Mouse (Mus musculus) gastrocnemius, postnatal 10 days (tissue): ENCODE data around the gene Cdkn2b. TPM values are rescaled to one million over a fixed set of nuclear protein-coding genes. Genes with fewer than 3 reads are reported as not detected.

ENCODE experiments used
- DNase-seq: peaks from one replicate; pipeline ENCODE4 v3.0.0; 2021; ENCODE audit warnings: mixed read lengths
- long read RNA-seq, 2 experiments: library from polyadenylated mRNA; stranded (forward); transcript quantifications; one replicate each; pipeline ENCODE4 v2.0.0; 2021
- total RNA-seq, 2 experiments: library from RNA; stranded (reverse); gene quantifications; 2 replicates each; pipeline ENCODE4 v1.2.3; 2021

Gene Cdkn2b
- under 1 TPM; 0.16 to 0.50 TPM for total RNA-seq
- long read RNA-seq, experiment 1 = 0 reads
- long read RNA-seq, experiment 2, partial matches to known transcripts = 0 of 1 reads
- long read RNA-seq, experiment 2, other reads (novel, unspliced or antisense) = 0 of 1 reads

- DNase-seq = peak; percentile 87
These were observed at the start of gene Cdkn2b for GRCm38 (mm10) chr4:89310491-89311254. TSS of gene Cdkn2b (minus strand) at chr4:89311039.

GRCm38 (mm10) chr4:89360349-89360748 lies 49.5 kb upstream of the Cdkn2b start:
- no peak for DNase-seq

GRCm38 (mm10) chr4:89359506-89359905 lies 48.7 kb upstream of the Cdkn2b start:
- DNase-seq = no peak

GRCm38 (mm10) chr4:89353935-89354334 lies 43.1 kb upstream of the Cdkn2b start:
- DNase-seq = no peak

- DNase-seq = no peak
These were observed 42.3 kb upstream of the Cdkn2b start for GRCm38 (mm10) chr4:89353071-89353582.

GRCm38 (mm10) chr4:89351474-89351873 lies 40.6 kb upstream of the Cdkn2b start:
- no peak for DNase-seq

GRCm38 (mm10) chr4:89350938-89351451 lies 40.2 kb upstream of the Cdkn2b start:
- DNase-seq = no peak

- DNase-seq = no peak
These were observed 39.6 kb upstream of the Cdkn2b start for GRCm38 (mm10) chr4:89350391-89350790.

- no peak for DNase-seq
These were observed 38.0 kb upstream of the Cdkn2b start for GRCm38 (mm10) chr4:89348842-89349241.

GRCm38 (mm10) chr4:89313461-89313860 lies 2.6 kb upstream of the Cdkn2b start:
- peak; percentile 15 for DNase-seq

GRCm38 (mm10) chr4:89309996-89310395 lies 843 bp downstream of the Cdkn2b start:
- DNase-seq = no peak

GRCm38 (mm10) chr4:89308001-89308400 lies 2.8 kb downstream of the Cdkn2b start:
- no peak for DNase-seq

- DNase-seq = no peak
These were observed 4.0 kb downstream of the Cdkn2b start for GRCm38 (mm10) chr4:89306798-89307365.

GRCm38 (mm10) chr4:89305691-89306090 lies 5.1 kb downstream of the Cdkn2b start:
- no peak for DNase-seq

- DNase-seq = no peak
These were observed 7.4 kb downstream of the Cdkn2b start for GRCm38 (mm10) chr4:89303281-89303995.

GRCm38 (mm10) chr4:89302129-89302528 lies 8.7 kb downstream of the Cdkn2b start:
- no peak for DNase-seq

- no peak for DNase-seq
These were observed 11.1 kb downstream of the Cdkn2b start for GRCm38 (mm10) chr4:89299721-89300120.

GRCm38 (mm10) chr4:89295441-89296220 lies 15.2 kb downstream of the Cdkn2b start:
- DNase-seq = peak; percentile 36

GRCm38 (mm10) chr4:89294486-89295440 lies 16.1 kb downstream of the Cdkn2b start, which contains the start of gene Cdkn2a:
TSS of gene Cdkn2a (minus strand) at chr4:89294653.
- DNase-seq = peak; percentile 67

- peak; percentile 13 for DNase-seq
These were observed 16.8 kb downstream of the Cdkn2b start for GRCm38 (mm10) chr4:89294091-89294485.
